Comparison of ENCODE assay signal across 8 mouse cellular contexts in the genomic region with DNA sequence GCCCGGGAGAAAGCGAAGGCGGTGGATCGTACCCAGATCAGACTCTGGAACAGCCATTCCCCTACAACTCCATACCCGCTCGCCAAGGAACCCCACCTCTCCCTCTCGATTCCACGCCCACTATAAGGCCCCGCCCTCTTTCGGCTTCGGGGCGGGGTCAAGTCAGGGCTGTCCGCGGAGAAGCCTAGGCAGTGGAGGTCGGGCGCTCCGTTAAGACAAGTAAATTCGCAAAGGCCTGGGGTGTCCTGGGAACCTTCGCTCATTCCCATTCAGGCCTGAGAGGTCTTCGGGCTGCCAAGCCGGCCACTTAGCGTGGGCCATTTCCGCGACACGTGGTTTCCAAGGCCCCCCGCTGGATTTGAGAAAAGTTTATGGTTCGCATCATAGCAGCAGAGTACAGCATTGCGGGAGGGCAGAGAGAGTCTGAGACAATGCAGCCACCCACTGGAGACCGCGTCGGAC. TPM values are rescaled to one million over a fixed set of nuclear protein-coding genes. Genes with fewer than 3 reads are reported as not detected.
DNase-seq lines count a peak whose midpoint lies in the region; ATAC-seq and TF ChIP-seq lines count a peak whose summit lies in the region.

Gene Ptges2, plus strand, starts transcription at position 413 of the 462 bp plus-strand sequence.

- TF ChIP-seq POLR2A in bone marrow macrophage, adult 2 months (IDR thresholded peaks at IDR 0.05; ENCODE audit: borderline replicate concordance, low read depth, low read length) = no peak
- peak; percentile 89 for TF ChIP-seq POLR2A in embryonic fibroblast, embryonic 13.5 days (IDR thresholded peaks at IDR 0.05; ENCODE audit: low read depth, low read length)

- ATAC-seq in kidney, embryonic 15.5 days (replicated peaks; ENCODE audit: low FRiP score) = peak; percentile 93
- peak; percentile 77 for ATAC-seq in monocyte, adult 5-6 weeks (replicated peaks; ENCODE audit: insufficient number of reproducible peaks, low FRiP score, low TSS enrichment, poor library complexity, severe bottlenecking)
- peak; percentile 85 for ATAC-seq in stomach, embryonic 14.5 days (ENCODE audit: insufficient number of reproducible peaks, insufficient read depth, low FRiP score, low read depth)

- under 1% methylated on average over 31 of the region's 31 CpGs for WGBS in heart, embryonic 10.5 days
- WGBS in kidney, embryonic 15.5 days = under 1% methylated on average over 31 of the region's 31 CpGs
- WGBS in stomach, embryonic 14.5 days = under 1% methylated on average over 31 of the region's 31 CpGs

- peak within 1 kb of the TSS; percentile 85 for H3K4me3 ChIP-seq in bone marrow macrophage, adult 2 months (ENCODE audit: insufficient read depth, low read length)
- H3K4me3 ChIP-seq in embryonic fibroblast, embryonic 13.5 days (ENCODE audit: insufficient read depth, low read length) = peak within 1 kb of the TSS; percentile 86
- H3K4me3 ChIP-seq in heart, embryonic 10.5 days = peak within 1 kb of the TSS; percentile 95
- peak within 1 kb of the TSS; percentile 96 for H3K4me3 ChIP-seq in kidney, embryonic 15.5 days (replicated peaks)
- H3K4me3 ChIP-seq in stomach, embryonic 14.5 days (ENCODE audit: low read depth, low read length) = peak within 1 kb of the TSS; percentile 80

- H3K4me1 ChIP-seq in bone marrow macrophage, adult 2 months (ENCODE audit: control insufficient read depth, insufficient read depth, low read length) = peaks cover 4% of the 10 kb centered on the region; the same call in 1 of the 2 replicates
- peaks cover 7% of the 10 kb centered on the region for H3K4me1 ChIP-seq in embryonic fibroblast, embryonic 13.5 days (ENCODE audit: control insufficient read depth, insufficient read depth, low read length)
- peaks cover 22% of the 10 kb centered on the region for H3K4me1 ChIP-seq in heart, embryonic 10.5 days
- peaks cover 28% of the 10 kb centered on the region for H3K4me1 ChIP-seq in kidney, embryonic 15.5 days
- peaks cover 6% of the 10 kb centered on the region; the same call in 1 of the 2 replicates for H3K4me1 ChIP-seq in stomach, embryonic 14.5 days (ENCODE audit: control insufficient read depth, insufficient read depth, low read length)

- H3K36me3 ChIP-seq in heart, embryonic 10.5 days = peaks cover 26% of the 10 kb centered on the region
- peaks cover 12% of the 10 kb centered on the region for H3K36me3 ChIP-seq in kidney, embryonic 15.5 days
- H3K36me3 ChIP-seq in stomach, embryonic 14.5 days (ENCODE audit: control insufficient read depth, insufficient read depth, low read length) = no peaks in the 10 kb centered on the region

- H3K9ac ChIP-seq in kidney, embryonic 15.5 days = peak within 1 kb of the TSS; percentile 81
- peak within 1 kb of the TSS; percentile 70 for H3K9ac ChIP-seq in stomach, embryonic 14.5 days (replicated peaks; ENCODE audit: low read depth, low read length)

- H3K4me2 ChIP-seq in kidney, embryonic 15.5 days = peak within 1 kb of the TSS; percentile 92
- H3K4me2 ChIP-seq in stomach, embryonic 14.5 days (replicated peaks; ENCODE audit: low read depth, low read length) = peak within 1 kb of the TSS; percentile 95

- H3K27ac ChIP-seq in bone marrow macrophage, adult 2 months (ENCODE audit: insufficient read depth, low read depth, low read length) = peak within 1 kb of the TSS; percentile 89
- H3K27ac ChIP-seq in embryonic fibroblast, embryonic 13.5 days (ENCODE audit: insufficient read depth, low read length) = peak within 1 kb of the TSS; percentile 86
- peak within 1 kb of the TSS; percentile 92 for H3K27ac ChIP-seq in heart, embryonic 10.5 days
- H3K27ac ChIP-seq in kidney, embryonic 15.5 days = peak within 1 kb of the TSS; percentile 96
- H3K27ac ChIP-seq in stomach, embryonic 14.5 days (ENCODE audit: low read length) = peak within 1 kb of the TSS; percentile 84

- no peaks in the 10 kb centered on the region for H3K9me3 ChIP-seq in heart, embryonic 10.5 days
- H3K9me3 ChIP-seq in kidney, embryonic 15.5 days (replicated peaks) = no peaks in the 10 kb centered on the region
- H3K9me3 ChIP-seq in stomach, embryonic 14.5 days (ENCODE audit: control insufficient read depth, low read depth, low read length) = no peaks in the 10 kb centered on the region

- TF ChIP-seq CTCF in bone marrow macrophage, adult 2 months (IDR thresholded peaks at IDR 0.05; ENCODE audit: low read depth, low read length) = no peak
- TF ChIP-seq CTCF in embryonic fibroblast, embryonic 13.5 days (IDR thresholded peaks at IDR 0.05; ENCODE audit: borderline replicate concordance, insufficient read depth, low read length) = no peak

- DNase-seq in B cell, adult 2 months = peak; percentile 94 to 96
- peak; percentile 94 for DNase-seq in heart, embryonic 10.5 days (ENCODE audit: low spot score)
- DNase-seq in liver = peak; percentile 96

- H3K27me3 ChIP-seq in heart, embryonic 10.5 days (ENCODE audit: insufficient read depth, poor library complexity, severe bottlenecking) = no peaks in the 10 kb centered on the region; the same call in 1 of the 2 replicates
- H3K27me3 ChIP-seq in kidney, embryonic 15.5 days = no peaks in the 10 kb centered on the region
- no peaks in the 10 kb centered on the region for H3K27me3 ChIP-seq in stomach, embryonic 14.5 days (ENCODE audit: control insufficient read depth, insufficient read depth, low read length)

RNA-seq across cellular contexts. Expression of gene Ptges2, which starts in this region (rescaled TPM):
- 7.4 and 7.9 TPM in 2 replicates for polyA plus RNA-seq in bone marrow macrophage, adult 2 months (2012; ENCODE audit: insufficient read depth, insufficient read length, missing spikeins)
- 14.3 and 18.0 TPM in 2 replicates for polyA plus RNA-seq in embryonic fibroblast, embryonic 13.5 days (2011; ENCODE audit: insufficient read length, low read depth, missing spikeins)
- polyA plus RNA-seq in heart, embryonic 10.5 days (2016; fragmentation: Nextera tagmentation; extraction: Ambion mirVana) = 34.4 and 46.6 TPM in 2 replicates
- polyA plus RNA-seq in kidney, embryonic 15.5 days (2015; fragmentation: Nextera tagmentation; extraction: Ambion mirVana) = 30.5 and 31.2 TPM in 2 replicates
- 2.2 to 7.0 TPM (median 3.6 TPM) in 3 replicates for total RNA-seq in monocyte, adult 5-6 weeks (2017)
- 28.1 and 30.5 TPM in 2 replicates for polyA plus RNA-seq in stomach, embryonic 14.5 days (2014; fragmentation: Nextera tagmentation; extraction: Ambion mirVana)

Comparison
In these comparisons a context has a peak if more than half of its experiments do, and no peak if none do; other contexts are left out.
1. Peak in every context shown above with its lines: DNase-seq, ATAC-seq, H3K4me3 ChIP-seq and H3K27ac ChIP-seq.